Mouse (Mus musculus) cortical plate, adult 2 months (tissue): ENCODE results near the gene Btbd10.

ENCODE experiments used
- CTCF ChIP-seq: fragments of 200-500 bp; IDR thresholded peaks from 2 replicates; pipeline ENCODE4 v1.5.1; 2011; ENCODE audit warnings: mild to moderate bottlenecking, control low read depth, low read length; ENCODE audit not compliant: insufficient read depth; ENCODE audit errors: extremely low read depth
- POLR2A ChIP-seq: fragments of 200-500 bp; IDR thresholded peaks from 2 replicates; pipeline ENCODE4 v1.6.1; 2011; ENCODE audit warnings: mild to moderate bottlenecking, low read length, control low read depth; ENCODE audit not compliant: insufficient read depth; ENCODE audit errors: extremely low read depth

- TF ChIP-seq POLR2A = no peak
- TF ChIP-seq CTCF = no peak
Measured at GRCm38 (mm10) chr7:113285405-113285804, 83.8 kb downstream of the Btbd10 start.
